Comparison of ENCODE assay signal across 19 mouse cellular contexts in genomic region chr12:80340936-80341335, GRCm38 (mm10).
DNase-seq lines count a peak whose midpoint lies in the region; TF ChIP-seq lines count a peak whose summit lies in the region.
"Had no signal": no experiment of that assay in that cellular context is flagged by ENCODE, and none has a peak within 500 bp of the region (broad histone marks: within the 10 kb centered on the region; RNA-seq: fewer than 3 reads in every experiment).

No protein-coding gene starts in this region.

- intact Hi-C loops in left cerebral cortex, adult 2 months (cut with DNase I), result loop anchor here (5.0 kb wide), 1 partner anchor 84 kb away; no protein-coding TSS in a partner anchor

- H3K27ac ChIP-seq in left cerebral cortex, adult 2 months, result peak overlapping the region; percentile 73
- H3K27ac ChIP-seq: embryonic facial prominence, embryonic 10.5 days; forebrain, embryonic 13.5 days; heart, adult 2 months; heart, embryonic 13.5 days had no signal

- no peak; the same call in 1 of the 2 replicates for TF ChIP-seq CTCF in left cerebral cortex, adult 2 months (IDR thresholded peaks at IDR 0.05)

- no peak overlapping the region for H3K4me3 ChIP-seq in left cerebral cortex, adult 2 months
- H3K4me3 ChIP-seq: embryonic facial prominence, embryonic 10.5 days; forebrain, embryonic 13.5 days; heart, adult 2 months; heart, embryonic 13.5 days had no signal

- peak; percentile 23 for DNase-seq in layer of hippocampus, adult 11-12 months (ENCODE audit: low spot score)
- no peak for DNase-seq in layer of hippocampus, postnatal 10 days (ENCODE audit: low spot score in 2 of 2)
- DNase-seq in left cerebral cortex, adult 2 months (ENCODE audit: extremely low spot score in 1 of 2, low spot score in 2 of 2), result peak in 1 of 2 experiments; percentile 23
- no peak for DNase-seq in left cerebral cortex, adult 11 months (ENCODE audit: low spot score)
- peak; percentile 29 to 61 for DNase-seq in right cerebral cortex, postnatal 36 days (ENCODE audit: low spot score in 2 of 2)
- DNase-seq in right cerebral cortex, postnatal 25 days, result no peak
- peak; percentile 53 for DNase-seq in telencephalon, adult 2 months (ENCODE audit: low read depth, low spot score)
- no peak for DNase-seq in testis, postnatal 10 days (ENCODE audit: low spot score)
- DNase-seq: adrenal gland, adult 2 months; adrenal gland, postnatal 25 days; cerebellum, adult 2 months; cerebellum, postnatal 10 days; forebrain, postnatal 0 days; gastrocnemius, postnatal 14 days; heart, adult 2 months; heart, postnatal 36 days had no signal

Comparison
In these comparisons a context has a peak if more than half of its experiments do, and no peak if none do; other contexts are left out.
1. DNase-seq: peak in layer of hippocampus, adult 11-12 months (single experiment), right cerebral cortex, postnatal 36 days (2 of 2) and telencephalon, adult 2 months (single experiment); none in layer of hippocampus, postnatal 10 days (0 of 2), left cerebral cortex, adult 11 months (single experiment), right cerebral cortex, postnatal 25 days (single experiment) and testis, postnatal 10 days (single experiment).